Mouse (Mus musculus) gastrocnemius, postnatal 14 days (tissue): Measurements from ENCODE around the gene Alyref2. TPM values are rescaled to one million over a fixed set of nuclear protein-coding genes. Genes with fewer than 3 reads are reported as not detected.
A peak's percentile ranks its signal among the peaks of the same experiment; 100 is the strongest.

Source experiments
- DNase-seq: peaks from one replicate; pipeline ENCODE4 v3.0.0; 2021; ENCODE audit warnings: mixed read lengths
- intact Hi-C: fragments of 180-260 bp; cut with DNase I; formaldehyde crosslinking; loops from one replicate; pipeline ENCODE4 v1.15.1; 2025; ENCODE audit warnings: low total_unique reads
- total RNA-seq, 2 experiments: library from RNA; stranded (reverse); gene quantifications; 2 replicates each; pipeline ENCODE4 v1.2.3; 2021

The Alyref2 gene
- total RNA-seq, 2 experiments from 2014 or later: 2.1 to 2.5 TPM

DNA sequence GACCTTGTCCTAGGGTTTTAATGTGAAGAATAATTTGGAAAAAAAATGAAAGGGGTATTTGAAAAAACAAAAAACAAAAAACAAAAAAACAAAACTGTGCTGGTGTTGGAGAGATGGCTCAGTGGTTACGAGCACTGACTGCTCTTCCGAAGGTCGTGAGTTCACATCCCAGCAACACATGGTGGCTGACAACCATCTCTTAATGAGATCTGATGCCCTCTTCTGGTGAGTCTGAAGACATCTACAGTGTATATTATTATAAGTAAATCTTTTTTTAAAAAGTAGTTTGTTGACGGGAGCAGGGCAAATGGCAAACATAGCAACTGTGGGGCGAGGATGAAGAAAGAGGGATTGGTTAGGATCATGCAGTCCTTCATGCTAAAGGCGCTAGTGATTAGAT is 7.9 kb upstream of the Alyref2 start:
- intact Hi-C loops: no loop called here

GRCm38 (mm10) chr1:171499856-171500255 is 3.4 kb upstream of the Alyref2 start:
- intact Hi-C loops: no loop called here
- DNase-seq: no peak

More for the DNA sequence above, 7.9 kb upstream of the Alyref2 start:
- DNase-seq: no peak

- intact Hi-C loops: no loop called here
- DNase-seq: no peak
These were observed 2.2 kb upstream of the Alyref2 start for GRCm38 (mm10) chr1:171501016-171501610.

- intact Hi-C loops: no loop called here
- DNase-seq: no peak
These were observed 1.6 kb upstream of the Alyref2 start for GRCm38 (mm10) chr1:171501636-171502080.

- peak; percentile 33 for DNase-seq
These were observed 659 bp upstream of the Alyref2 start for GRCm38 (mm10) chr1:171502388-171503249.

GRCm38 (mm10) chr1:171503592-171504291 is 464 bp downstream of the Alyref2 start:
- DNase-seq: peak; percentile 47
- intact Hi-C loops: no loop called here

More at GRCm38 (mm10) chr1:171502388-171503249, 659 bp upstream of the Alyref2 start:
- intact Hi-C loops: no loop called here

- no peak for DNase-seq
- intact Hi-C loops: no loop called here
These were observed 1.3 kb downstream of the Alyref2 start for GRCm38 (mm10) chr1:171504586-171504985.

DNA sequence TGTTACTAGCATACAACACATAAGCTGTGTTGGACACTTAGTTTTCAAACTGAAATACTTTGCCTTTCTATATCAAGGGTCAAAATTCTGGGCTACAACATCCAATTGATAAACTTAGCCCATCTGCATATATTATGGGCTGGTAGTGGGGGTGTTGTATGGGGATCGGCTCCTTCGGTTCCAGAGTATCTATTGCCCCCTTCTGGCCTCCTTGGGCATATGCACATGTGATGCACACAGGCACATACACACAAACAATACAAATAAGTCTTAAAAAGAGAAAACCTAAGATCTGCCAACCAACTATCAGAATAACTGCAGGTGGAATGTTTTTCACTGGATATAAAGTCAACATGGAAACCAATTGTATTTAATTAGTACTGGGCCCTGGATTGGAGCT is 10.0 kb downstream of the Alyref2 start:
- intact Hi-C loops: loop anchor here (5.0 kb wide), 1 partner anchor 49 kb away; no protein-coding TSS in a partner anchor
- DNase-seq: no peak

GRCm38 (mm10) chr1:171513760-171514159 is 10.5 kb downstream of the Alyref2 start:
- intact Hi-C loops: loop anchor here (5.0 kb wide), 1 partner anchor 49 kb away; no protein-coding TSS in a partner anchor
- no peak for DNase-seq

- intact Hi-C loops: no loop called here
- DNase-seq: no peak
These were observed 11.8 kb downstream of the Alyref2 start for GRCm38 (mm10) chr1:171515039-171515438.

- intact Hi-C loops: no loop called here
- no peak for DNase-seq
These were observed 12.3 kb downstream of the Alyref2 start for GRCm38 (mm10) chr1:171515557-171515956.

DNA sequence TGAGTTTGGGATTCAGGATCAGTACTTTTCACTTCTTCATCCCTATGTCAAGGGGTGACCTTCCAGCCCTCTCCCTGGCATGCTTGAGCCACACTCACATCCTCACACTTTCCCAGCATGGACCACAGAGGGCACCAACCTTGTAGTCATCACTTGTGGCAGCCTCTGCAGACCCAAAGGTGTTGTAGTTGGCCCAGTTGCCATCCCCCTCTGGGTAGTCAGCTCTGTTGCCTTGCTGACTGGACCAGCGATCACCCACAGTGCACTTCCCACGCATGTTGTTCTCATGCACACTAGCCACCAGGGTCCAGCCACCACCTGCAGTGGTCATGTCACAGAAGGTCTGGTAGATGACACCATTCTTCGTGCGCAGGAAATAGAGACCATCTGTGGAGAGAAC is 28.1 kb downstream of the Alyref2 start:
- intact Hi-C loops: no loop called here
- no peak for DNase-seq

- no peak for DNase-seq
- intact Hi-C loops: no loop called here
These were observed 29.6 kb downstream of the Alyref2 start for GRCm38 (mm10) chr1:171532830-171533229.

DNA sequence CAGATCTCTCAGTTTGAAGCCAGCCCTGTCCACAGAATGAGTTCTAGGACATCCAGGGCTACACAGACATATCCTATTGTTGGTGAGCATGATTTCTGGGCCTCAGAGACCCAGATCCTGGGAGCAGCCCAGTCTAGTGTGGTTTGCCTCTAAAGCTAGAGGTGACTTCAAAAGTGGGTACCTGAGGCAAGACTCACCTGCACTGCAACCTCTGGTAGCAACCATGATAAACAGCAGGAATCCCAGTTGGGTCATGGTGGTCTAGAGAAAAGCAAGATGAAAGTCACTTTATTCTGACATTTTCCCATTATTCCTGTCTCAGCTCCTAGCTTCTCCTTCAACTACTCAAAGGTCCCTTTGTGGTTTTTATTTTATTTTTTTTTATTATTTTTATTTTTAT is 31.3 kb downstream of the Alyref2 start:
- intact Hi-C loops: no loop called here
- DNase-seq: no peak

GRCm38 (mm10) chr1:171535194-171535593 is 31.9 kb downstream of the Alyref2 start, which contains the start of gene Itln1:
Gene Itln1, minus strand, starts transcription at chr1:171535294.
- intact Hi-C loops: no loop called here
- DNase-seq: no peak

GRCm38 (mm10) chr1:171540694-171541093 is 37.4 kb downstream of the Alyref2 start:
- DNase-seq: no peak
- intact Hi-C loops: no loop called here

DNA sequence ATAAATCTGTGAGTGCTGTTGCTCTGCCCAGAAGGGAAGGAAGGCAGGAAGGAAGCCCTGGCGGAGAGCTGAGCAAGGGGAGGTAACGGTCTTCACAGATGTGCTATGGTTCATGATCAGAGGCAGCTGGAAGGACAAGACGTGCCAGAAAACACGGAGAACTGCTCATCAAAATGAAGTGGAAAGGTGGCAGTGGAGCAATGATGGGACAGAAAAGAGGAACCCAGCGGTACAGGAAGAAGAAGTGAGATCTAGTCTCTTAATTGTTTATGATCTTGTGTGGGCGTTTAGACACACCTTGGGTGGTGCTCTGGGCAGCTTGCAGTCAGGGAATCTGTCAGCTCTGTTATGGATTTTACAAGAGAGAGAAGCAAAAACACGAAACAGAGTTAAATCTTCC is 48.0 kb downstream of the Alyref2 start:
- intact Hi-C loops: no loop called here
- no peak for DNase-seq

GRCm38 (mm10) chr1:171552230-171552629 is 49.0 kb downstream of the Alyref2 start:
- DNase-seq: no peak
- intact Hi-C loops: no loop called here

DNA sequence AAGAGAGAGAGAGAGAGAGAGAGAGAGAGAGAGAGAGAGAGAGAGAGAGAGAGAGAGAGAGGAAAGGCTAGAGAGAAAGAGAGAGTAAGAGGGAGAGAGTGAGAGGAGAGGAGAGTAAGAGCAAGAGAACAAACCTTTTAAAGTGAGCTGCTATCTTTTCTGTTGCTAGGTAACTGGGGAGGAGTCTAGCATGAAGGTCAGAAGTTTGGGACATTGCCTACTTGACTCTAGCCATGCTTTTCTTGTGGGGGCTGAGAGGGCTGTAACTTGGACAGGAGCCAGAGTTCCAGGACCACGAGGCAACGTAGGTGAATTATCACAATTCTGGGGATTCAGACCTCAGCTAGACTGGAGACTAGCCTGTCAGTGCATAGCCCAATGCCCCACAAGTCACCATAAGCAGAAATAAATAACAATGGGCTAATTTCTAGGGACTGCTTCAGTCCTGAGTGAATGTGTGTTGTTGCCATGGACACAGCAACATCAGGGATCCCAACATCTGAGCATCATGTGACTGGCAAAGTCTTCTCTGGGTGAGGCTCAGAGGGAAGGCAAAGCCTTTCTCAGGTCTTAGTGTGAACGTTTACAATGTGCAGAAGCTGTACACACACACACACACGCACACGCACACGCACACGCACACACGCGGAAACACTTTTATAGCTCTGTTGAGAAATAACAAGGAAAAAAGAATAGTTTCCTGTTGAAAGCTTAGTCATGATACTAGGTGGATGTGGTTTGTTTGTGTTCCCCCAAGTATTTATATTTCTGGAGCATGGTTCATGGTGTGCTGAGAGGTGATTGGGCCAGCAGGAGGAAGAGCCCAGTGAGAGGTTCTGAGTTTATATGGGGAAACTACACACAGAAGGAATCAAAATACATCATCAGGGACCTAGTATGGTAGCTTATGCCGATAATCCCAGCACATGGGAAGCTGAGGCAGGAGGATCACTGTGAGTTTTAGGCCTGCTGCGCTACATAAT is 50.4 kb downstream of the Alyref2 start:
- intact Hi-C loops: no loop called here
- DNase-seq: no peak
